Mouse (Mus musculus): Measurements from ENCODE around the gene Cphx3.
"Not testable (repeated sequence)": the region's sequence is repeated elsewhere in the genome, so short reads cannot be mapped to it uniquely, and the experiment has no call there.

DNA sequence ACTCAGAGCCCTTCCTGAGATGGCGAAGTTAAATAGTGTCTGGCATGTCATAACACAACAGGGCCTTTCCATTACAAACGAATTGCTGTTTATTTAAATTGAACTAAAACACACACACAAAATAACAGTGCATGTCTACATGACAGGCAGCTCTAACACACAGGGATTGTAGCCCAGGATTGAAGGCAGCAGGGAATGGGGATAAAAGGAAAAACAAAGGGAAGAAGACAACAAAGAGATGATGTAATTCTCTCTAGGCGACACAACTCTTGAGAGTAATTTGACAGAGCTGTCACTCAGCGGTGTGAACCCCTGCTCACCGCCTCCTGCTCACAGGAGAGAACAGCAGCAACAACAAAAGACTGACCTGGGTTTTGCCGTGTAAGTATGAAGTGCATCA is 22.7 kb upstream of the Cphx3 start:
- TF ChIP-seq ZNF384 (IDR thresholded peaks at IDR 0.05; ENCODE audit: low read depth, low read length); MAFK (IDR thresholded peaks at IDR 0.05; ENCODE audit: insufficient read depth, low read depth, low read length); HCFC1 (IDR thresholded peaks at IDR 0.05; ENCODE audit: borderline replicate concordance, insufficient read depth, low read length); CHD2 (IDR thresholded peaks at IDR 0.05; ENCODE audit: low read depth, low read length): not testable (repeated sequence)

All from ES-E14 (cell line).